Mouse (Mus musculus): ENCODE data around the gene D930048N14Rik. TPM values are rescaled to one million over a fixed set of nuclear protein-coding genes. Genes with fewer than 3 reads are reported as not detected.

The D930048N14Rik gene
- polyA plus RNA-seq, 1 experiment from 2014 or later: 0.70 TPM

- no peak overlapping the region for H3K4me3 ChIP-seq (replicated peaks; ENCODE audit: low read length)
- no peaks in the 10 kb centered on the region for H3K4me1 ChIP-seq (replicated peaks; ENCODE audit: control insufficient read depth, insufficient read depth, low read length)
- H3K9me3 ChIP-seq (ENCODE audit: control insufficient read depth, low read length): no peaks in the 10 kb centered on the region
- 67% methylated on average over 3 of the region's 3 CpGs for WGBS
- H3K36me3 ChIP-seq (ENCODE audit: control insufficient read depth, insufficient read depth): peaks cover 44% of the 10 kb centered on the region
- no peak overlapping the region for H3K4me2 ChIP-seq (ENCODE audit: low read length)
- H3K27ac ChIP-seq (ENCODE audit: low read length): no peak overlapping the region
- H3K27me3 ChIP-seq (replicated peaks; ENCODE audit: control insufficient read depth, insufficient read depth, low read length): no peaks in the 10 kb centered on the region
- no peak for ATAC-seq
- H3K9ac ChIP-seq (replicated peaks; ENCODE audit: low read depth, low read length): no peak overlapping the region
These were observed 52.1 kb downstream of the D930048N14Rik start for GRCm38 (mm10) chr11:51702831-51703230.

- ATAC-seq: no peak
- no peaks in the 10 kb centered on the region for H3K27me3 ChIP-seq (replicated peaks; ENCODE audit: control insufficient read depth, insufficient read depth, low read length)
- H3K36me3 ChIP-seq (ENCODE audit: control insufficient read depth, insufficient read depth): peaks cover 43% of the 10 kb centered on the region
- no peaks in the 10 kb centered on the region for H3K9me3 ChIP-seq (ENCODE audit: control insufficient read depth, low read length)
- 68% methylated on average over 10 of the region's 10 CpGs for WGBS
- H3K4me2 ChIP-seq (ENCODE audit: low read length): no peak overlapping the region
- H3K4me3 ChIP-seq (replicated peaks; ENCODE audit: low read length): no peak overlapping the region
- H3K27ac ChIP-seq (ENCODE audit: low read length): no peak overlapping the region
- no peaks in the 10 kb centered on the region for H3K4me1 ChIP-seq (replicated peaks; ENCODE audit: control insufficient read depth, insufficient read depth, low read length)
- no peak overlapping the region for H3K9ac ChIP-seq (replicated peaks; ENCODE audit: low read depth, low read length)
These were observed 52.7 kb downstream of the D930048N14Rik start for GRCm38 (mm10) chr11:51703379-51703998.

- 97% methylated on average over 10 of the region's 10 CpGs for WGBS
- no peak for ATAC-seq
- H3K36me3 ChIP-seq (ENCODE audit: control insufficient read depth, insufficient read depth): peaks cover 37% of the 10 kb centered on the region
These were observed 55.7 kb downstream of the D930048N14Rik start for GRCm38 (mm10) chr11:51706451-51706850.

GRCm38 (mm10) chr11:51707080-51707479, 56.3 kb downstream of the D930048N14Rik start:
- no peak overlapping the region for H3K4me2 ChIP-seq (ENCODE audit: low read length)
- H3K4me1 ChIP-seq (replicated peaks; ENCODE audit: control insufficient read depth, insufficient read depth, low read length): no peaks in the 10 kb centered on the region
- peaks cover 40% of the 10 kb centered on the region for H3K36me3 ChIP-seq (ENCODE audit: control insufficient read depth, insufficient read depth)
- ATAC-seq: no peak
- no peak overlapping the region for H3K9ac ChIP-seq (replicated peaks; ENCODE audit: low read depth, low read length)
- H3K27ac ChIP-seq (ENCODE audit: low read length): no peak overlapping the region
- no peaks in the 10 kb centered on the region for H3K27me3 ChIP-seq (replicated peaks; ENCODE audit: control insufficient read depth, insufficient read depth, low read length)
- H3K4me3 ChIP-seq (replicated peaks; ENCODE audit: low read length): no peak overlapping the region
- H3K9me3 ChIP-seq (ENCODE audit: control insufficient read depth, low read length): no peaks in the 10 kb centered on the region
- 95% methylated on average over 13 of the region's 13 CpGs for WGBS

More at GRCm38 (mm10) chr11:51706451-51706850, 55.7 kb downstream of the D930048N14Rik start:
- Histone ChIP-seq H3K9ac (replicated peaks; ENCODE audit: low read depth, low read length) (no peak overlapping the region), H3K9me3 (ENCODE audit: control insufficient read depth, low read length) (no peaks in the 10 kb centered on the region), H3K4me1 (replicated peaks; ENCODE audit: control insufficient read depth, insufficient read depth, low read length) (no peaks in the 10 kb centered on the region), H3K27ac (ENCODE audit: low read length) (no peak overlapping the region), H3K27me3 (replicated peaks; ENCODE audit: control insufficient read depth, insufficient read depth, low read length) (no peaks in the 10 kb centered on the region), H3K4me3 (replicated peaks; ENCODE audit: low read length) (no peak overlapping the region), H3K4me2 (ENCODE audit: low read length) (no peak overlapping the region)

Other genes with a start within 250 kb of the D930048N14Rik start
- 11.8 and 13.2 TPM in 2 replicates for gene Phykpl, start 66.2 kb upstream of the D930048N14Rik start, polyA plus RNA-seq (2015; fragmentation: Nextera tagmentation; extraction: Ambion mirVana)
- gene Hnrnpab, start 44.1 kb upstream of the D930048N14Rik start, polyA plus RNA-seq (2015; fragmentation: Nextera tagmentation; extraction: Ambion mirVana): 441 and 518 TPM in 2 replicates
- 94.1 and 97.9 TPM in 2 replicates for gene Nhp2, start 31.2 kb upstream of the D930048N14Rik start, polyA plus RNA-seq (2015; fragmentation: Nextera tagmentation; extraction: Ambion mirVana)
- gene Rmnd5b, start 15.1 kb upstream of the D930048N14Rik start, polyA plus RNA-seq (2015; fragmentation: Nextera tagmentation; extraction: Ambion mirVana): 80.9 and 85.6 TPM in 2 replicates
- 10.2 and 12.9 TPM in 2 replicates for gene N4bp3, start 112 bp upstream of the D930048N14Rik start, polyA plus RNA-seq (2015; fragmentation: Nextera tagmentation; extraction: Ambion mirVana)
- gene 0610009B22Rik, start 37.9 kb downstream of the D930048N14Rik start, polyA plus RNA-seq (2015; fragmentation: Nextera tagmentation; extraction: Ambion mirVana): 82.5 and 107 TPM in 2 replicates
- gene Sec24a, start 112.7 kb downstream of the D930048N14Rik start, polyA plus RNA-seq (2015; fragmentation: Nextera tagmentation; extraction: Ambion mirVana): 11.8 and 14.6 TPM in 2 replicates
- gene Sar1b, start 112.7 kb downstream of the D930048N14Rik start, polyA plus RNA-seq (2015; fragmentation: Nextera tagmentation; extraction: Ambion mirVana): 158 and 160 TPM in 2 replicates
- gene Jade2, start 206.7 kb downstream of the D930048N14Rik start, polyA plus RNA-seq (2015; fragmentation: Nextera tagmentation; extraction: Ambion mirVana): 0.47 and 0.70 TPM in 2 replicates